Mouse (Mus musculus): ENCODE data around the gene Mpig6b. TPM values are rescaled to one million over a fixed set of nuclear protein-coding genes. Genes with fewer than 3 reads are reported as not detected.

Gene Mpig6b
- polyA plus RNA-seq (2012; rRNA removed), result 3.4 and 3.7 TPM in 2 replicates

GRCm38 (mm10) chr17:35066084-35066483 is at the start of gene Mpig6b:
TSS of gene Mpig6b (minus strand) at chr17:35066184.
- Histone ChIP-seq H3K4me1 (ENCODE audit: control insufficient read depth, insufficient read depth, low read length) (peaks cover 16% of the 10 kb centered on the region), H3K4me3 (ENCODE audit: control insufficient read depth, low read depth, low read length) (peak within 1 kb of the TSS; percentile 84), H3K27ac (ENCODE audit: control insufficient read depth, insufficient read depth, low read depth, low read length) (no peak within 1 kb of the TSS), H3K27me3 (ENCODE audit: control insufficient read depth, insufficient read depth, low read length) (peaks cover 7% of the 10 kb centered on the region; the same call in 1 of the 2 replicates), H3K36me3 (ENCODE audit: control insufficient read depth, insufficient read depth, low read length) (no peaks in the 10 kb centered on the region)
- no peak for TF ChIP-seq POLR2A (IDR thresholded peaks at IDR 0.05; ENCODE audit: control insufficient read depth, low read depth, low read length)
- TF ChIP-seq CTCF (IDR thresholded peaks at IDR 0.05; ENCODE audit: control insufficient read depth, insufficient read depth, insufficient replicate concordance, low read depth, low read length), result no peak

GRCm38 (mm10) chr17:35115046-35116019 is 49.3 kb upstream of the Mpig6b start, which contains the start of gene Ly6g5b:
TSS of gene Ly6g5b (minus strand) at chr17:35115428.
- no peak within 1 kb of the TSS for H3K27ac ChIP-seq (ENCODE audit: control insufficient read depth, insufficient read depth, low read depth, low read length)
- TF ChIP-seq POLR2A (IDR thresholded peaks at IDR 0.05; ENCODE audit: control insufficient read depth, low read depth, low read length), result no peak
- TF ChIP-seq CTCF (IDR thresholded peaks at IDR 0.05; ENCODE audit: control insufficient read depth, insufficient read depth, insufficient replicate concordance, low read depth, low read length), result 0 out of 2 replicates have a peak, but pooled peaks have one; percentile 9
- H3K36me3 ChIP-seq (ENCODE audit: control insufficient read depth, insufficient read depth, low read length), result no peaks in the 10 kb centered on the region; the same call in 1 of the 2 replicates
- peaks cover 5% of the 10 kb centered on the region for H3K4me1 ChIP-seq (ENCODE audit: control insufficient read depth, insufficient read depth, low read length)
- no peak within 1 kb of the TSS for H3K4me3 ChIP-seq (ENCODE audit: control insufficient read depth, low read depth, low read length)
- no peaks in the 10 kb centered on the region for H3K27me3 ChIP-seq (ENCODE audit: control insufficient read depth, insufficient read depth, low read length)

- H3K4me1 ChIP-seq (ENCODE audit: control insufficient read depth, insufficient read depth, low read length), result peaks cover 5% of the 10 kb centered on the region
- H3K27me3 ChIP-seq (ENCODE audit: control insufficient read depth, insufficient read depth, low read length), result no peaks in the 10 kb centered on the region
- H3K4me3 ChIP-seq (ENCODE audit: control insufficient read depth, low read depth, low read length), result no peak overlapping the region
- no peak overlapping the region for H3K27ac ChIP-seq (ENCODE audit: control insufficient read depth, insufficient read depth, low read depth, low read length)
- TF ChIP-seq CTCF (IDR thresholded peaks at IDR 0.05; ENCODE audit: control insufficient read depth, insufficient read depth, insufficient replicate concordance, low read depth, low read length) (no peak), POLR2A (IDR thresholded peaks at IDR 0.05; ENCODE audit: control insufficient read depth, low read depth, low read length) (no peak)
- H3K36me3 ChIP-seq (ENCODE audit: control insufficient read depth, insufficient read depth, low read length), result no peaks in the 10 kb centered on the region
Observed at GRCm38 (mm10) chr17:35111774-35112173, 45.8 kb upstream of the Mpig6b start.

- H3K27me3 ChIP-seq (ENCODE audit: control insufficient read depth, insufficient read depth, low read length), result no peaks in the 10 kb centered on the region
- no peak within 1 kb of the TSS for H3K4me3 ChIP-seq (ENCODE audit: control insufficient read depth, low read depth, low read length)
- no peak within 1 kb of the TSS for H3K27ac ChIP-seq (ENCODE audit: control insufficient read depth, insufficient read depth, low read depth, low read length)
- H3K4me1 ChIP-seq (ENCODE audit: control insufficient read depth, insufficient read depth, low read length), result peaks cover 5% of the 10 kb centered on the region
- TF ChIP-seq CTCF (IDR thresholded peaks at IDR 0.05; ENCODE audit: control insufficient read depth, insufficient read depth, insufficient replicate concordance, low read depth, low read length), result no peak
- no peaks in the 10 kb centered on the region for H3K36me3 ChIP-seq (ENCODE audit: control insufficient read depth, insufficient read depth, low read length)
Observed at GRCm38 (mm10) chr17:35108097-35108496, 42.1 kb upstream of the Mpig6b start, which contains the start of gene Ly6g5c. TSS of gene Ly6g5c (plus strand) at chr17:35108279.

- no peaks in the 10 kb centered on the region; the same call in 1 of the 2 replicates for H3K36me3 ChIP-seq (ENCODE audit: control insufficient read depth, insufficient read depth, low read length)
- H3K27ac ChIP-seq (ENCODE audit: control insufficient read depth, insufficient read depth, low read depth, low read length), result no peak overlapping the region
- H3K4me3 ChIP-seq (ENCODE audit: control insufficient read depth, low read depth, low read length), result no peak overlapping the region
- TF ChIP-seq CTCF (IDR thresholded peaks at IDR 0.05; ENCODE audit: control insufficient read depth, insufficient read depth, insufficient replicate concordance, low read depth, low read length) (no peak), POLR2A (IDR thresholded peaks at IDR 0.05; ENCODE audit: control insufficient read depth, low read depth, low read length) (no peak)
- no peaks in the 10 kb centered on the region for H3K27me3 ChIP-seq (ENCODE audit: control insufficient read depth, insufficient read depth, low read length)
- peaks cover 5% of the 10 kb centered on the region for H3K4me1 ChIP-seq (ENCODE audit: control insufficient read depth, insufficient read depth, low read length)
Observed at GRCm38 (mm10) chr17:35106522-35106921, 40.5 kb upstream of the Mpig6b start.

- Histone ChIP-seq H3K27me3 (ENCODE audit: control insufficient read depth, insufficient read depth, low read length) (no peaks in the 10 kb centered on the region), H3K4me1 (ENCODE audit: control insufficient read depth, insufficient read depth, low read length) (peaks cover 5% of the 10 kb centered on the region), H3K27ac (ENCODE audit: control insufficient read depth, insufficient read depth, low read depth, low read length) (no peak overlapping the region), H3K36me3 (ENCODE audit: control insufficient read depth, insufficient read depth, low read length) (no peaks in the 10 kb centered on the region; the same call in 1 of the 2 replicates), H3K4me3 (ENCODE audit: control insufficient read depth, low read depth, low read length) (no peak overlapping the region)
- TF ChIP-seq POLR2A (IDR thresholded peaks at IDR 0.05; ENCODE audit: control insufficient read depth, low read depth, low read length) (no peak), CTCF (IDR thresholded peaks at IDR 0.05; ENCODE audit: control insufficient read depth, insufficient read depth, insufficient replicate concordance, low read depth, low read length) (peak; percentile 35; the same call in 1 of the 2 replicates)
Observed at GRCm38 (mm10) chr17:35105740-35106389, 39.9 kb upstream of the Mpig6b start.

GRCm38 (mm10) chr17:35104754-35105153 is 38.8 kb upstream of the Mpig6b start:
- H3K4me1 ChIP-seq (ENCODE audit: control insufficient read depth, insufficient read depth, low read length), result peaks cover 2% of the 10 kb centered on the region
- no peaks in the 10 kb centered on the region for H3K27me3 ChIP-seq (ENCODE audit: control insufficient read depth, insufficient read depth, low read length)
- no peaks in the 10 kb centered on the region; the same call in 1 of the 2 replicates for H3K36me3 ChIP-seq (ENCODE audit: control insufficient read depth, insufficient read depth, low read length)
- no peak overlapping the region for H3K27ac ChIP-seq (ENCODE audit: control insufficient read depth, insufficient read depth, low read depth, low read length)
- TF ChIP-seq CTCF (IDR thresholded peaks at IDR 0.05; ENCODE audit: control insufficient read depth, insufficient read depth, insufficient replicate concordance, low read depth, low read length), result no peak
- no peak overlapping the region for H3K4me3 ChIP-seq (ENCODE audit: control insufficient read depth, low read depth, low read length)
